Mouse (Mus musculus) myocyte (in vitro differentiated cells): ENCODE data around the gene Rpl35a. TPM values are rescaled to one million over a fixed set of nuclear protein-coding genes. Genes with fewer than 3 reads are reported as not detected.
"Not testable (repeated sequence)": the region's sequence is repeated elsewhere in the genome, so short reads cannot be mapped to it uniquely, and the experiment has no call there.

Experiments
- H3K27me3 ChIP-seq: one replicate; pipeline ENCODE4 v1.6.1; 2011; ENCODE audit not compliant: control insufficient read depth, insufficient read depth, insufficient read length
- H3K36me3 ChIP-seq: one replicate; pipeline ENCODE4 v1.6.1; 2011; ENCODE audit not compliant: control insufficient read depth, insufficient read depth
- H3K4me2 ChIP-seq: one replicate; pipeline ENCODE4 v1.6.1; 2011; ENCODE audit warnings: low read depth, control low read depth
- H3K4me3 ChIP-seq: one replicate; pipeline ENCODE4 v1.5.1; 2011; ENCODE audit warnings: mild to moderate bottlenecking, control low read depth, moderate library complexity
- H3K79me2 ChIP-seq: one replicate; pipeline ENCODE4 v1.6.1; 2011; ENCODE audit not compliant: control insufficient read depth, insufficient read depth
- H3ac ChIP-seq: one replicate; pipeline ENCODE4 v1.6.1; 2011; ENCODE audit not compliant: control insufficient read depth, insufficient read length
- CEBPB ChIP-seq: IDR thresholded peaks from 2 replicates; pipeline ENCODE4 v1.6.1; 2011; ENCODE audit warnings: mild to moderate bottlenecking, moderate library complexity; ENCODE audit not compliant: poor library complexity, insufficient read depth, severe bottlenecking
- E2F4 ChIP-seq: IDR thresholded peaks from one replicate; pipeline ENCODE4 v1.6.1; 2011; ENCODE audit warnings: mild to moderate bottlenecking, control low read depth, moderate library complexity; ENCODE audit not compliant: insufficient read depth
- MAX ChIP-seq: IDR thresholded peaks from one replicate; pipeline ENCODE4 v1.6.1; 2011; ENCODE audit warnings: low read depth, mild to moderate bottlenecking, control low read depth
- MYOD1 ChIP-seq, 3 experiments: IDR thresholded peaks; one replicate each; pipeline ENCODE4 v1.6.1; 2011; ENCODE audit warnings: control low read depth in 2 of 3, low read depth in 2 of 3, mild to moderate bottlenecking in 2 of 3, moderate library complexity in 1 of 3; ENCODE audit not compliant: insufficient read length in 2 of 3, control insufficient read depth in 1 of 3
- MYOG ChIP-seq, 3 experiments: IDR thresholded peaks; one replicate each; pipeline ENCODE4 v1.6.1; 2011; ENCODE audit warnings: control low read depth in 2 of 3, low read depth in 2 of 3, mild to moderate bottlenecking in 2 of 3; ENCODE audit not compliant: insufficient read length in 2 of 3, control insufficient read depth in 1 of 3, insufficient read depth in 1 of 3
- POLR2A ChIP-seq: IDR thresholded peaks from one replicate; pipeline ENCODE4 v1.6.1; 2011; ENCODE audit warnings: low read depth, mild to moderate bottlenecking, control low read depth, moderate library complexity; ENCODE audit not compliant: insufficient read length
- POLR2AphosphoS2 ChIP-seq: IDR thresholded peaks from one replicate; pipeline ENCODE4 v1.6.1; 2011; ENCODE audit warnings: low read depth, control low read depth; ENCODE audit not compliant: insufficient read length
- REST ChIP-seq: IDR thresholded peaks from one replicate; pipeline ENCODE4 v1.6.1; 2011; ENCODE audit warnings: mild to moderate bottlenecking, control low read depth, moderate library complexity; ENCODE audit not compliant: insufficient read depth, insufficient read length
- SRF ChIP-seq: IDR thresholded peaks from one replicate; pipeline ENCODE4 v1.6.1; 2011; ENCODE audit warnings: low read depth; ENCODE audit not compliant: control insufficient read depth, insufficient read length
- TCF12 ChIP-seq: IDR thresholded peaks from one replicate; pipeline ENCODE4 v1.6.1; 2011; ENCODE audit warnings: mild to moderate bottlenecking, control low read depth; ENCODE audit not compliant: poor library complexity, insufficient read depth, severe bottlenecking
- TCF3 ChIP-seq: IDR thresholded peaks from one replicate; pipeline ENCODE4 v1.6.1; 2011; ENCODE audit warnings: low read depth, control low read depth; ENCODE audit not compliant: insufficient read length
- USF1 ChIP-seq: IDR thresholded peaks from one replicate; pipeline ENCODE4 v1.6.1; 2011; ENCODE audit warnings: low read depth, mild to moderate bottlenecking, control low read depth, moderate library complexity
- polyA plus RNA-seq: library from polyadenylated mRNA; unstranded; fragments of >200 nt; fragmentation: generic; extraction: Trizol; gene quantifications from one replicate; pipeline ENCODE4 v1.2.1, GENCODE M21; 2012; ENCODE audit warnings: missing spikeins

The Rpl35a gene
- polyA plus RNA-seq, 1 experiment = 2,314 TPM

DNA sequence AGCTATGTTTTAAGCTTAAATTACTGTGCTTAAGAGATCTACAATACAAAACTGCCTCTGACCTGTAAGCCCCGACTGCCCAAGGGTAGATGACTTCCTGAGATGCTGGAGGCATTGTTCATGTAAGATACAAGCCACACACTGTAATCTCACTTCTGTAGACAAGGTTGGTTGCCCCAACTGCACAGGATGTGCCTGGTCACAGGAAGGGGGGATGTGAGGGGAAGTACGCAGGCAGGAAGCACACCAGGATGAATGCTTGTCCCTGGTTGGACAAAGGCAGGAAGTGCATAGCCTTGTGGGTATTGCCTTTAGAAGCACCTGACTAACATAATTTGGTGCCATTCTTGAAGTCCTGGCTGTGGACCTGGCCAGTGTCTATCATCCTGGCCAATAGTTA, 13.0 kb upstream of the Rpl35a start:
- no peak overlapping the region for H3K4me2 ChIP-seq
- TF ChIP-seq CEBPB (no peak), TCF3 (no peak), E2F4 (no peak), MYOG (IDR thresholded peaks at IDR 0.05; ENCODE audit: control insufficient read depth in 1 of 3, insufficient read depth in 1 of 3, insufficient read length in 2 of 3, low read depth in 2 of 3) (no peak), POLR2AphosphoS2 (no peak)
- no peak overlapping the region for H3ac ChIP-seq
- no peak overlapping the region for H3K4me3 ChIP-seq
- no peaks in the 10 kb centered on the region for H3K27me3 ChIP-seq
- no peaks in the 10 kb centered on the region for H3K36me3 ChIP-seq
- H3K79me2 ChIP-seq = no peaks in the 10 kb centered on the region

GRCm38 (mm10) chr16:33048004-33048403, 8.2 kb upstream of the Rpl35a start:
- Histone ChIP-seq H3K4me3 (no peak overlapping the region), H3K79me2 (no peaks in the 10 kb centered on the region), H3ac (no peak overlapping the region), H3K27me3 (no peaks in the 10 kb centered on the region), H3K36me3 (no peaks in the 10 kb centered on the region), H3K4me2 (no peak overlapping the region)
- TF ChIP-seq E2F4 (no peak), POLR2AphosphoS2 (no peak), MYOG (IDR thresholded peaks at IDR 0.05; ENCODE audit: control insufficient read depth in 1 of 3, insufficient read depth in 1 of 3, insufficient read length in 2 of 3, low read depth in 2 of 3) (no peak), TCF12 (no peak), SRF (no peak), MAX (no peak), MYOD1 (IDR thresholded peaks at IDR 0.05; ENCODE audit: control insufficient read depth in 1 of 3, insufficient read length in 2 of 3, low read depth in 2 of 3) (no peak), USF1 (no peak), POLR2A (no peak), CEBPB (no peak), REST (no peak), TCF3 (no peak)

DNA sequence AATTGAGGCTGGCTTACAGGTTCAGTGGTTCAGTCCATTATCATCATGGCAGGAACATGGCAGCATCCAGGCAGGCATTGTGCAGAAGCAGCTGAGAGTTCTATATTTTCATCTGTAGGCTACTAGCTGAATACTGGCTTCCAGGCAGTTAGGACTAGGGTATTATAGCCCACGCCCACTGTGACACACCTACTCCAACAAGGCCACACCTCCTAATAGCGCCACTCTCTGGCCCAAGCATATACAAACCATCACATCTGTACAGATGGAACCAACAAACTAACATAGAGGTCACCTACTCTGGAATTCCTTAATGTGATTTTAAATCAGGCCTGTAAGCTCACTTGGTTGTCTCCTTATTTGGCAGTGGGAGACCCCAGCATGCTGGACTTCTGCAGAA, 7.6 kb upstream of the Rpl35a start:
- H3K79me2 ChIP-seq = no peaks in the 10 kb centered on the region
- H3K36me3 ChIP-seq = no peaks in the 10 kb centered on the region
- no peak overlapping the region for H3ac ChIP-seq
- H3K4me3 ChIP-seq = no peak overlapping the region
- TF ChIP-seq MAX (no peak), MYOD1 (IDR thresholded peaks at IDR 0.05; ENCODE audit: control insufficient read depth in 1 of 3, insufficient read length in 2 of 3, low read depth in 2 of 3) (no peak), CEBPB (no peak), MYOG (IDR thresholded peaks at IDR 0.05; ENCODE audit: control insufficient read depth in 1 of 3, insufficient read depth in 1 of 3, insufficient read length in 2 of 3, low read depth in 2 of 3) (no peak), SRF (no peak), POLR2A (no peak), TCF3 (no peak), USF1 (no peak), E2F4 (no peak), REST (no peak), TCF12 (no peak), POLR2AphosphoS2 (no peak)
- no peaks in the 10 kb centered on the region for H3K27me3 ChIP-seq
- H3K4me2 ChIP-seq = no peak overlapping the region

- H3K4me2 ChIP-seq = no peak overlapping the region
- no peak overlapping the region for H3ac ChIP-seq
- H3K4me3 ChIP-seq = no peak overlapping the region
- H3K79me2 ChIP-seq = no peaks in the 10 kb centered on the region
- H3K36me3 ChIP-seq = no peaks in the 10 kb centered on the region
- no peaks in the 10 kb centered on the region for H3K27me3 ChIP-seq
- TF ChIP-seq MYOG (IDR thresholded peaks at IDR 0.05; ENCODE audit: control insufficient read depth in 1 of 3, insufficient read depth in 1 of 3, insufficient read length in 2 of 3, low read depth in 2 of 3) (no peak), CEBPB (no peak), POLR2A (no peak), E2F4 (no peak), TCF3 (no peak)
Measured at GRCm38 (mm10) chr16:33049809-33050208, 6.4 kb upstream of the Rpl35a start.

DNA sequence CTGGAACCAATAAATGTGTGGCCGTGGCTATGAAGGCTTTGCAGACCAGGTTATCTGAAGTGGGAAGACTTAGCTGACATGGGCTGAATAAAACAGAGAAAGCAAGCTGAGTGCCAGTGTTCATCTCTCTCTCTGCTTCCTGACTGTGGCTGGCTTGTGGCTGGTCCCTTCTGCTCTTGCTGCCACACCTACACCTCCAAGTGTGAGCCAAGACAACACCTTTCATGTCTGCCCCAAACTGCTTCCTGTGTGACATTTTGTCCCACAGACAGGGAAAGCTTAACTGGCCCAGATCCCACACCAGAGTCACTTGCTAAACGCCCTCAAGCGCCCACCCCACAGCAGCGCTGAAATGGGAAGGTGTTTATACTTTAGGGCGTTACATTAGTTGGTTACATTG, 3.1 kb upstream of the Rpl35a start:
- Histone ChIP-seq H3ac (no peak overlapping the region), H3K4me3 (no peak overlapping the region), H3K79me2 (peaks cover 19% of the 10 kb centered on the region), H3K36me3 (peaks cover 3% of the 10 kb centered on the region), H3K27me3 (no peaks in the 10 kb centered on the region), H3K4me2 (no peak overlapping the region)
- TF ChIP-seq TCF3 (no peak), MAX (no peak), MYOD1 (IDR thresholded peaks at IDR 0.05; ENCODE audit: control insufficient read depth in 1 of 3, insufficient read length in 2 of 3, low read depth in 2 of 3) (no peak), REST (no peak), SRF (no peak), MYOG (IDR thresholded peaks at IDR 0.05; ENCODE audit: control insufficient read depth in 1 of 3, insufficient read depth in 1 of 3, insufficient read length in 2 of 3, low read depth in 2 of 3) (no peak), E2F4 (no peak), CEBPB (no peak), USF1 (no peak), TCF12 (no peak), POLR2AphosphoS2 (no peak), POLR2A (no peak)

GRCm38 (mm10) chr16:33054927-33055326, 1.3 kb upstream of the Rpl35a start:
- H3ac ChIP-seq, H3K4me2 ChIP-seq, H3K27me3 ChIP-seq, H3K4me3 ChIP-seq: not testable (repeated sequence)
- Histone ChIP-seq H3K36me3 (peaks cover 15% of the 10 kb centered on the region), H3K79me2 (peaks cover 32% of the 10 kb centered on the region)
